Mouse (Mus musculus) frontal cortex, postnatal 10 days (tissue): ENCODE results near the gene Pus7.
A peak's percentile ranks its signal among the peaks of the same experiment; 100 is the strongest.
"Not testable (repeated sequence)": the region's sequence is repeated elsewhere in the genome, so short reads cannot be mapped to it uniquely, and the experiment has no call there.

Source experiments
- DNase-seq, 2 experiments: peaks; one replicate each; pipeline ENCODE4 v3.0.0; 2022; ENCODE audit warnings: low spot score in 2 of 2, mixed read lengths in 1 of 2

The Pus7 gene

DNA sequence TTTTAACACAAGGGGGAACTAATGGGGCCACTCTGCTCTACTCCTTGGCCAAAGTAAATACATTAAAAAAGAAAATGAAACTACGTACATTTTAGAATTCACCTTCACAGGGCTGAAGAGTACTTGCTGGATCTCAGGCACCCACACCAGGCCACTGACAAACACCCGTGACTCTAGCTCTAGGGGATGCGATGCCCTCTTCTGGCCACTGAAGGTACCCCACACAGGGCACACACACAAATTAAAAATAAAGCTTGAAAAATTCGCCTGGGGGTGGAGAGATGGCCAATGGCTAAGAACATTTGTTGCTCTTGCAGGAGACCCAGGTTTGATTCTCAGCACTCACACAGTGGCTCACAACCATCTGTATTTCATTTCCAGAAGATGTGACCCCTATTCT is 27.1 kb downstream of the Pus7 start:
- no peak for DNase-seq

DNA sequence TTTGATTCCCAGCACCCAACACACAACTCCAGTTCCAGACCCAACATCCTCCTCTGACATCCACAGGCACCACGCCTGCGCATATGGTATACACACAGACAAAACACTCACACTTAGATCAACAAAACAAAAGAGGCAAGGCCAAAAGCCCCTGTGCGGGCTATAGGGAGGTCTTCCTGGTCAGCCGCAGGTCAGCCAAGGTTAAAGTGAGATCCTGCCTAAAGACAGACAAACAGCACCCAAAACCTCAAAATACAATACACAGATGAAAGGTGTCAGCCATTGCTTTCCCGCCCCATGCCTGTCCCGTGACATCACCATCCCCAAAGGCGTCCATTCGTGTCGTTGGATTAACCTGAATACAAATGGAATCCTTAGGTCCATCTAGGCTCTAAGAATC is 27.9 kb downstream of the Pus7 start:
- DNase-seq, result no peak

DNA sequence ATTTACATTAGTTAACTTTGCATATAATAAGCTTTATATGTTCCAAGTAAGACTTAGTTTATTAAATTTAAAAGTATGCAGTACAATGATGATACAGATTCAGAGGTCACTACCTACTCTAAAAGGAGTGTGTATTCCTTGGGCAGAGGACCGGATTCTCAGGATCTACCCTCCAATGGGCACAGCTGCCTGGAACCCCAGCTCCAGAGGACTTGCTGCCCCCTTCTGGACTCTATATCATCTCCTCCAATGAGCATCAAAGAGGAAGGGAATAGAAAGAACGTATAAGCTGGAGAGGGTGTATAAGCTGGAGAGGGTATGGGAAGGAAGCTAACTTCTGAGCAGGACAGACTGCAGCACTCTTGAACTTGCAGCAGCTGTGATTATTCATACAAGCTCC is 33.6 kb downstream of the Pus7 start:
- DNase-seq, result no peak

- DNase-seq, result no peak
These were observed 40.2 kb downstream of the Pus7 start for GRCm38 (mm10) chr5:23743261-23743660.

GRCm38 (mm10) chr5:23737111-23737510 is 46.4 kb downstream of the Pus7 start:
- DNase-seq, result no peak

GRCm38 (mm10) chr5:23736366-23736765 is 47.1 kb downstream of the Pus7 start:
- no peak for DNase-seq

DNA sequence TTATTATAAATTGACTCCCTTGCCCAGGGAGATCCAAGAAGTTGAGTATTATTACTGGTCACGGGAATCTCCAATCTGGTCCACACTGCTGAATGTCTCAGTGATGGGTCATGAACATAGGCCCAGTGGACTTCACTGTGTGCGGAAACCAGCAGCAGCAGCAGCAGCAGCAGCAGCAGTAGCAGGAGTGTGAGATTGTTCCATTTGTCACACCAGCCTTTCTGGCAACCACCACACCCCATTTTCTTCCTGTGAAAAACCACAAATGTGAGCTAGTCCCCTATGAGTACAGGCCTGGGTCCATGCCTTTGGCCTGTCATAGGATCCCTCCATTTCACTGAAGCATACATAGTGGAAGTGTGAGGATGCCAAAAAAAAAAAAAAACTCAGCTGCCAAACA is 61.6 kb downstream of the Pus7 start:
- DNase-seq, result no peak

GRCm38 (mm10) chr5:23718881-23719328 is 64.6 kb downstream of the Pus7 start:
- no peak for DNase-seq

- no peak for DNase-seq
These were observed 65.4 kb downstream of the Pus7 start for GRCm38 (mm10) chr5:23718182-23718534.

DNA sequence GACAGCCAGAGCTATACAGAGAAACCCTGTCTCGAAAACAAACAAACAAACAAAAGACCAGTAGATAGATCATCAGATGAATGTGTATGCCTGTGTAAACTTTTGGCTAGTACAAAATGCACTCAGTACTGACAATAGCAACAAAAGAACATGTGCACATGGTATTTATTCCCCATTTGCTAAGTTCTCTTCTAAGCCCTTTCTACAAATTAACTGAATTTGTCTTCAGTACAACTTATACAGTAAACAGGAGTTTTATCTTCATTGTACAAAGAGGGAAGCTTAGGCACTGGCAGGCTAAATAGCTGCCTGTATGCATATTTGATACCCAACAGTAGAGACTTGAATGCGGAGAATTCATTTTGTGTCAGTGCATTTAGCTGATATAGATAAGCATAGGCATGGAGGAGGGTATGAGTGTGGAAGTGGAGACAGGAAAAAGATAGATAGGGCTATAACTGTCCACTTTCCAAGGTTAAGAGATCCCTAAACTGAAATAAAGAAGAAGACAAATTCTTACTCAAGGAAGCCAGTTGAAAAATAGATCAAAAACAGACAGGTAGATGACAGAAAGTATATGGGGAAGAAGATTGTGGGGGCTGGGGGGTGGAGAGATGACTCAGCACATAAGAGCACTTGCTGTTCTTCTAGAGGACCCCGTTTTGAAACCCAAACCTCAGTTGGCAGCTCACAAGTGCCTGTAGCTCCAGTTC is 65.9 kb downstream of the Pus7 start:
- no peak for DNase-seq

DNA sequence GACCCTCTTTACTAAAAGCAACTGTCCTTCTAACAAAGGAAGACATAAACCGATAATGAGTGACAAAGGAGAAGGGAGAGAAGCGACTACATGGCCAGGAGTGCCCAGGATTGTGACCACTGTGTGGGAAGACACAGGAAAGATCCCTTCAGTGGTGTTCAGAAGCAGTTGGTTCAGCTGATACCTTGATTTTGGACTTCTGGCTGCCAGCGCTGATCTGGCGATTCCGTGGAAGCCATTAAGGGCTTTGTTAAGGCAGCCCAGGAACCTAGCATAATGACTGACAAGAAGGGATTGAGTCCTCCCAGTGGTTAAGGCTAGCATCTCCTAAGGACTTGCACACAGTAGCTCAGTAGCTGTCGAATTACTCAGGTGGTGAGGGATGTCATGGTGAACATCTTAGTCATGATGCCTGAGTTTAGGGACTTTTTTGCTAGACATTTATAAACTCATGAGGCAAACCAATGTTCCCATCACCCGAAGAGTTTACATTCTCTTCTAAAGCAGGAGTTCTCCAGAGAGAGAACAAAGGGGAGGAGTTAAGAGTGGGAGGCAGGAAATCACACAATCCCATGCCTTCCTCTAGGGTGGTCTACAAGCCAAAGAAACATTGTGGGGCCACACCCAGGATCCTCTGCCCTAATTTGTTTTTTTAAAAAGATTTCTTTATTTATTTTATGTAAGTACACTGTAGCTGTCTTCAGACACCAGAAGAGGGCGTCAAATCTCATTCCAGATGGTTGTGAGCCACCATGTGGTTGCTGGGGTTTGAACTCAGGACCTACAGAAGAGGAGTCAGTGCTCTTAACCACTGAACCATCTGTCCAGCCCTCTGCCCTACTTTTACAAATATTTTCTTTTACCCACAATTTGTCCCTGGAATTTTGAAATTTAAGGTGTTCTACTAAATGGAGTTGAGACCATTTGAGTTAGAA is 69.8 kb downstream of the Pus7 start:
- no peak for DNase-seq

DNA sequence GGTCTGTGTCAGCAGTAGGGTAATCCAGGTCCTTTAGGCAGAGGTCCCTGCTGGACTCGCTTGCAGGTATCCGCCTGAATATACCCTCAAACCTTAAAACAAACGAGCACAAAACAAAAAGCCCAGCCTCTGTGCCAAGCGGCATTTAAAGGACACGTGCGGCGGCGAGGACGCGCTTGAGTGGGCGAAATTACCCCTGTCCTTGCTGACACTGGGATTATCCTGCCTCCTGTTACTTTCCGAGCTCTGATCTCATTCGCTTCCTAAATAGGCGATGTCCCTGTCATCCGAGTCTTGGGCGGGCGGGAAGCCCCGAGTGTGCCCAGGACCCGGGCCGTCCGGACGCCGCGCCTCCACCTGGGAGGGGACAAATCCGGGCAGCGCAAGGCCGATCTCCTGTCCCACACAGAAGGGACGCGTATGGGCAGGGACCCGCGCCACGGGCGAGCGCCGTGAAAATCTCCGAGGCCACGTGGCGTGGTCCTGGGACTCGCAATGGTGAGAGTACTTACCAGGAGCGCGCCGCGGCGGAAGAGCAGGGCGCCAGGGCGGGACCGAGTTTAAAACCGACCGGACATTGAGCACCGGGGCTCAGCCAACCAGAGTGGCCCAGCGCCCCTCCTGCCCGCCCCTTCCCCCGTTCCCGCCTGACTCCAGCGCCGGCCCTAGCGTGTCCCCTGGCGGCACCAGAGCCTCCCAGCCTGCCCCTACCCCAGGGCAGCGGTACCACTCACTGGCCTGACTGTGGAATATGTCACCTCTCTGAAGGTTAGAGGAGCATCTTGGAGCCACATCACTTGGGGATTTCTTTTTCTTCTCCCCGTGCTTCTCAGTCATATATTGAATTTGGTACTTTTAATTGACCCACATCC is 71.1 kb downstream of the Pus7 start:
- peak; percentile 36 to 70 for DNase-seq

DNA sequence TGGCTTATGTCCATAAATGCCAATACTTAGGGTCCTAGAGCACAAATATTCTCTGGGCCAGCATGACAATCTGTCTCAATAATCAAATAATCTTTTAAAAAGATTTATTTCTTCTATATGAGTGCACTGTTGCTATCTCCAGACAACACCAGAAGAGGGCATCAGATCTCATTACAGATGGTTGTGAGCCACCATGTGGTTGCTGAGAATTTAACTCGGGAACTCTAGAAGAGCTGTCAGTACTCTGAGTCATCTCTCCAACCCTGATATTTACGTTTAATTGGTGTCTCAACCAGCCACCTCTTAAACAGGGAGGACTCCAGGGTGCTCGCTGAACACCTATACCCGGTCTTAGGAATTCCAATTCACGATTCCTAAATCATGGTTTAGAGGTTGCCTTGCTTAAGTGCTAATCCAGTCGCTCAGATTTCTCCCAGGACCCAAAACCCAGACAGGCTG is 71.8 kb downstream of the Pus7 start:
- not testable (repeated sequence) for DNase-seq

DNA sequence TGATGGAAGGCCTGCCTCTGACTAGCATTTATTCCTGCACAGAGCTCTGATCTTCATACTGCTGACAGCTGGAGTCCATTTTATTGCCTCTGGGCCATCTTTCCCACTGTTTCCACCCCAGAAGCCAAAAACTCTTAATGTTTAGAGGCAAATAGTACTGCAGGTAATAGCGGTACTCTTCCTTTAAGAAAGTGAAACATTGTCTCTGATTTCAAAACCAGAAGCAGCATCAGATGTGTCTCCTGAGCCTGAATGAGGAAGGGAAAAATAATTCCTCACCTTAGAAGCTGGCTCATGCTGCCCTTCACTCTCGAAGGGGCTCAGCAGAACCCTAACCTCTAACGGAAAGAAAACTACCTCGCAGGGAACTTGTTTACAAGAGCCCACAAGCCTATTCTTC is 72.3 kb downstream of the Pus7 start:
- DNase-seq, result no peak

GRCm38 (mm10) chr5:23709661-23710060 is 73.8 kb downstream of the Pus7 start:
- DNase-seq, result no peak

DNA sequence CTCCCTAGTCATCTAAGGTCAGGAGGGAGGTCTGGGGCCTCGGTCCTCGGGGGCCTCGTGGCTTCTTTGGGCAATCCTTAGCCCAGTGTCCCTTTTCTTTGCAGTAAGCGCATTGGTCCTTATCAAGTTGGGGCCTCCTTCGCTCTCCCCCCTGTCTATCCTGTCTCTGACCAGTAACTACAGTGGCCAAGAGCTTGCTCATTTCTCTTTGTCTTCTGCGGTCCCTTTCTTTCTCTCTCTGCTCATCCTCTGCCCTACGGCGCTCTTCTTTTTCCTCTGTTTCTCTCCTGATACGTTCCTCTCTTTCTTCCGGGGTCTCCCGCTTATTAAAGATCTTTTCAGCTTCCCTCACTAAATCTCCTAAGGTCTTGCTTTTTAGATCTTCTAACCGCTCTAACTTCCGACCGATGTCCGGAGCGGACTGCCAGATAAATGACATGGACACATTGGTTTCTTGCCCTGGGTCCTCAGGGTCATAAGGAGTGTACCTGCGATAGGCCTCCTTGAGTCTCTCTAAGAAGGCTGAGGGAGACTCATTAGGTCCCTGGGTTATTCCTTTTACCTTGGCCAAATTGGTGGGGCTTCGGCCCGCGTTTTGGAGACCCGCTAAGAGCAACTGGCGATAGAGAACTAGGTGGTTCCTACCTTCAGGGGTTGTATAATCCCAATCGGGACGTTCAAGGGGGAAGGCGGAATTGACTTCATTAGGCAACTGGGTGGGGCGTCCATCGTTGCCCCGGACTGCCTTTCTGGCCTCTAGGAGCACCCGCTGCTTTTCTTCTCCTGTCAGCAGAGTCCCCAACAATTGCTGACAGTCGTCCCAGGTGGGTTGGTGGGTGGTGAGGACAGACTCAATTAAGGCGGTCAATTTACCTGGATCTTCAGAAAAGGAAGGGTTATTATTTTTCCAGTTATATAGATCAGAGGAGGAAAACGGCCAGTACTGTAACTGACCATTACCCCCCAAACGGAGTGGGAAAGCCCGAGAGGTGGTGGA is 76.6 kb downstream of the Pus7 start:
- not testable (repeated sequence) for DNase-seq

- no peak for DNase-seq
These were observed 86.1 kb downstream of the Pus7 start for GRCm38 (mm10) chr5:23697457-23697856.
